Mouse (Mus musculus): Measurements from ENCODE around the gene Efl1.
"Not testable (repeated sequence)": the region's sequence is repeated elsewhere in the genome, so short reads cannot be mapped to it uniquely, and the experiment has no call there.

Gene Efl1

GRCm38 (mm10) chr7:82719285-82719684 lies 70.9 kb downstream of the Efl1 start:
- DNase-seq (ENCODE audit: extremely low spot score, low read depth, low spot score) = no peak

GRCm38 (mm10) chr7:82719740-82720139 lies 71.3 kb downstream of the Efl1 start:
- DNase-seq (ENCODE audit: extremely low spot score, low read depth, low spot score) = no peak

GRCm38 (mm10) chr7:82720501-82720900 lies 72.1 kb downstream of the Efl1 start:
- DNase-seq (ENCODE audit: extremely low spot score, low read depth, low spot score) = no peak

DNA sequence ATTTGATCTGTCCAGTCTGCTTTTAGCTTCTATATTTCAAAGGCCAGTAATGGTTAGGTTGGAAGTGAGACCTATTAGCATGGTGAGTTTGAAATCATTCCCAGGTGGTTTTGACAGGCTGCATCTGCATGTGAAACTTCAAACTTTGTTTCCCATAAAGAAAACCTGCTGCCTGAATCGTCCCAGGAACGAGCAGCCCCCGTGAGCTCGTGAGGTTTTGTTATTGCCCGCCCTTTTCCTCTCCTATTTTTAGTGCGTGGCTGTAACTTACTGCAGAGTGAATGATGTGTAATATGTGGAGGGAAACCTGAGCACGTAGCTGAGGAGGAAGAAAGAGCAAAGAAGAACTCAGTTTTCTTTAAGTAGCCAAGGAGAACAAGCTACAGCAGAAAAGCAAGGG lies 72.5 kb downstream of the Efl1 start:
- peak; percentile 70 for DNase-seq (ENCODE audit: extremely low spot score, low read depth, low spot score)

GRCm38 (mm10) chr7:82722486-82723123 lies 74.2 kb downstream of the Efl1 start:
- DNase-seq (ENCODE audit: extremely low spot score, low read depth, low spot score) = no peak

- DNase-seq (ENCODE audit: extremely low spot score, low read depth, low spot score) = no peak
These were observed 74.9 kb downstream of the Efl1 start for GRCm38 (mm10) chr7:82723151-82723871.

DNA sequence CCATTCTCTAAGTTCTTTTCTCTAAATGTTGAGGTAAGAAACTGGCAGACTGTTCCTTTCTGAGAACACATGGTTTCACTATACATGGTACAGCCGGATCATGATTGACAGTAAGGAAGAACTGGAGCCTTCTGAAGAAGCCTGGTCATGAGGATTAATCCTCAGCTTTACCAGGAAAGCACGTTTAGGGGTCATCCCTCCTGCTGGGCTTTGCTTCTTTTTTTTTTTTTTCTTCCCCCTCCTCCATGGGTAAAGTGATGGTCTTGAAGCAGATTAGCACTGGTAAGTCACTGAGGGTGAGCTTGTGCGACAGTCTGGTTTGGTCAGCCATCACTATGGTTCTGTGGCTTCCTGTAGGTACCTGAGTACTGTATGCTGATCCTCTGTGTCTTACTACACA lies 76.1 kb downstream of the Efl1 start:
- DNase-seq (ENCODE audit: extremely low spot score, low read depth, low spot score) = no peak

GRCm38 (mm10) chr7:82725006-82725636 lies 76.7 kb downstream of the Efl1 start:
- no peak for DNase-seq (ENCODE audit: extremely low spot score, low read depth, low spot score)

DNA sequence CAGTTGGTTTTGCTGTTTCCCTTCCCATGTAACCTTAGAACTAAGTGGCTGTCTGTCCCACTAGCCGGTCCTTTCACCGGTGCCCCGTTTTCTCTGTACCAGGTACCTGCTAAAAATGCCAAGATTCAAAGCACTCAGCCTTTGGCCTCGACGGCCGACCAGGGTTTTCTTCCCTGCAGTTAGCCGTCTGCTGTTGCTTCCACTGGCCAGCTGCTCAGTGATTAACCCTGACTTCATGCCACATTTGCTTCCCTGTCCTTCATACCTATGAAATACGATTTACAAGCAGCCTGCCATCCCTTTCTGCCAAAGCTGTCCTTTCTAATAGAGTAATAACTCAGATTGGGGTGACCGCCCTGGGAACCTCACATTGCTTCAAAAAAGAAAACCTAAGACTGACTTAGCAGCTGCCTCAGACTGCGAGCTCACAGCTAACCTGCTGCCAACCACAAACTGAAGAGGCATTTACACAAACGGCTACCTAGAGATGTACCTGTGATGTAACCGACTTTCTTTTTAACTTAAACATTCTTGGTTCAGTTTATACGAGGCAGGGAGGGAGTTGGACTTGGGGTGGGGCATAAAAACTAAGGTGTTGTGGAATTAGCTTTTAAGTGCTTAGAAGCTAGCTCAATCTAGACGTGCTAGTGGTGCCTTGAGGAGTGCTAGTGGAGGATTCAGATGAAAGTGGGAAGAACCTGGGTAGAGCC lies 77.5 kb downstream of the Efl1 start:
- DNase-seq (ENCODE audit: extremely low spot score, low read depth, low spot score) = no peak

DNA sequence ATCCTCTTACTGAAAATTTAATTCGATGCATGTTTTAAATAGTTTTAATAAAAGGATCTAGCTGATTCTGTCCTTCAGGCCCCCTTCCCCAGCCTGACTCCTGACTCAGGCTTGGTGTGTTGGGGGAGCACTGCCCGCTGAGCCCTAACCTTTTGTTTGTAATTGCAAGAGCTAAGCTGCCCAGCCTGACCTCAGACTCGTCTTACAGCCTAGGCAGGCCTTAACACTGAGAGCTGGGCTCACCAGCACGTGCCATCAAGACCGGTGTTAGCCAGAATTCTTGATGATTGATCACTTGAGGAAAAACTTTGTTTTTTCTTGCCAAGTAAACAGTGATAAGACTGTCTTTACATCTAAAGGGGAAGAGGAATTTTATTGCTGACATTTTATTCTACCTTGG lies 78.7 kb downstream of the Efl1 start:
- no peak for DNase-seq (ENCODE audit: extremely low spot score, low read depth, low spot score)

DNA sequence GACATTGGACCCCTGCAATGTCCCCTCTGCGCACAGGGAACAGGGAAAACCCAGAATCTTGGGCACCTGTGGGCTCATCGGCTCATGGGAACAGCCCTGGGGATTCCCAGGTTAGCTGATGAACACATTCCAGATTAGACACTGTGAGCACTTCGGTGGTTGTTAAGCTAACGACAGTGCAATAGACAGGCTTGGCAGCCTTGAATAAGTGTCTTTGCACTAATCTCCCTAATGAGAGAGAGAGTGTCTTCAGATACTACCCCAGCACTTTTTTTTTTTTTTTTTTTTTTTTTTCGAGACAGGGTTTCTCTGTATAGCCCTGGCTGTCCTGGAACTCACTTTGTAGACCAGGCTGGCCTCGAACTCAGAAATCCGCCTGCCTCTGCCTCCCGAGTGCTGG lies 80.6 kb downstream of the Efl1 start:
- DNase-seq (ENCODE audit: extremely low spot score, low read depth, low spot score) = not testable (repeated sequence)

DNA sequence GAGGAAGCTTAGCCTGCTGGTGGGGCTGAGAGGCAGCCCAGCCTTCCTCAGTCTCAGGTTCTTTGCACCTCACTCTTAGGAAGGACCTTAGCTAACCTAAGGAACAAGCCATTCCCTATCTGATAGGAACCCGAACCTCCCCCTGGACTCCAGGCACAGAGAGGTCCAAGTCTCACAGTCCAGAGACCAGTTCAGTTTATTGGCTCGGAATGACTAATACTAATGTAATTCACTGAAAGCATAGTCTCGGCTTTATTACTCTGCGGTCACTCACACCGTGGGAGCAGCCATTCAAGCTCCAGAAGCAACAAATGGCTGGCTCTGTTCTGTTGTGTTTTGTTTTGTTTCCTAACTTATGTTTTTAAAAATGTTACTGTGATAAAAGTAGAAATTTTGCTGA lies 84.7 kb downstream of the Efl1 start:
- DNase-seq (ENCODE audit: extremely low spot score, low read depth, low spot score) = no peak

DNA sequence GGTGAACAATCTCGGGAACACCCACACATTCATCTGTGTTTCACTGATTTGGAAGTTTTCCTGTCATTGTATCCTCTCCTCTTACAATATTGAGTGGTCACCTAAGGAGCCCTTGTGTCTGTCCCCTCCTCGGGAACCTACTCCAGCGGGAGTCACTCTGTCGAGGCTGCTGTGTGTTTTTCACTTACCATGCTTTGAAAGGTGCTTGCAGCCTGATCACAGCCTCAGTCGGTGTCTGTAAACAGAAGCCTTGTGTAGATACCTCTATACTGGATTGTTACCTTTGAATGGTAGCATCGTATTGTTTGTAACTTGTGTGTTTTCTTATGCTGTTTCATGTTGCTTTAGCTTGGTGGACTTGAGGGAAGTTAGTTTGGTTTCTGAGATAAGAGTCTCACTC lies 85.6 kb downstream of the Efl1 start:
- no peak for DNase-seq (ENCODE audit: extremely low spot score, low read depth, low spot score)

GRCm38 (mm10) chr7:82734748-82735600 lies 86.6 kb downstream of the Efl1 start:
- DNase-seq (ENCODE audit: extremely low spot score, low read depth, low spot score) = no peak

DNA sequence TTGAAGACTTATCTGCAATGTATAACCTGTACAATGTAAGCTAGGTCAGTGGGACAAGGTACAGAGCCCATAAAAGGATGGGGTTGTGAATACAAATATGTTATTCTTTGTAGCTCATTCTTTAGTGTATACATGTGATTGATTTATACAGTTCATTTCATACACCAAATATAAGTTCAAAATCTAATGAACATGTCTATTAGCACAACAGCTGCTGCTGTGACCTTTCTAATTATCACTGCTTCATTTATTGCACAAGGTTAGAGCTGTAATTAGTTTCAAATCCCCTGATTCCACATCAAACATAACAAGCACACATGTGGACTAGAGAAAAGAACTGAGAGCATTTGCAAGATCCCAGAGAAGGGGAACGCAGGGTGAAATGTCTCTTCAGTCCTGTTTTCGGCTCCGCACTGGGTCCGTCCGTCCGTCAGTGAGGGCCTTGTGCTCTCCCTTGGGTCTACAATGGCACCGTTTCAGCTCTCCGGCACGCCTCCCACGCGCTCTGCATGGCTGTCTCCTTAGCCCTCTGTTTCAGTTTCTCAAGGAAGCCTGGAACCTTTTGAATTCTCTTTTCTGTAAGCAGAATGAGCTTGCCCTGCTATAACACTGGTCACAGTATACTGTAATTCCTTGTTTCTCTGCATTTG lies 94.8 kb downstream of the Efl1 start:
- no peak for DNase-seq (ENCODE audit: extremely low spot score, low read depth, low spot score)

DNA sequence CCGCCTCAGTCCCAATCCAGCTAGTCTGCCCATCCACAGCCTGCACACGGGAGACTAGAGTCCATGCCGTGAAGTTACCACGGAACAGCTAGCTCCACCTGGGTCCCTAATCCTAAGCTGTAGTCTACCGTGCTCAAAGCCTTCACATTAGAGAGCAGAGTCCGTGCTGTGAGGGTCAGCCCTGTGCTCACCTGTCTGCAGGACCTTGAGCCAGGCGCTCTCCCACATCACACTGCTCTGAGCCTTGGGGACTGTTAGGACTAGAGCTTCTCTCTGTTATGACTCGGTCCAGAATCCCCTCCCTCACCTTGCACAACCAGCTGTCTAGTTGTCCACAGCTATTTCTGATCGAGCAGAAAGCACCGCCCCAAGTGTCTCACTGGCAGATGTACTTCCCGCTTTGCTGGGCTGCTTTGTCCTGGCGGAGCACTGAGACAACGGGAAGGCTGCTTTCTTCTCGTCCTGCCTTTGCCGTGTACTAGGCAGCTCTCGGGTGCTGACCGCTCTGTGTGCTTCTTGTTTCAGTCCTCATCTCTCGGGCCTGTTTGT lies 95.8 kb downstream of the Efl1 start:
- no peak for DNase-seq (ENCODE audit: extremely low spot score, low read depth, low spot score)

- DNase-seq (ENCODE audit: extremely low spot score, low read depth, low spot score) = no peak
These were observed 100.4 kb downstream of the Efl1 start for GRCm38 (mm10) chr7:82748812-82749211.

- DNase-seq (ENCODE audit: extremely low spot score, low read depth, low spot score) = no peak
These were observed 100.8 kb downstream of the Efl1 start for GRCm38 (mm10) chr7:82749239-82749638.

DNA sequence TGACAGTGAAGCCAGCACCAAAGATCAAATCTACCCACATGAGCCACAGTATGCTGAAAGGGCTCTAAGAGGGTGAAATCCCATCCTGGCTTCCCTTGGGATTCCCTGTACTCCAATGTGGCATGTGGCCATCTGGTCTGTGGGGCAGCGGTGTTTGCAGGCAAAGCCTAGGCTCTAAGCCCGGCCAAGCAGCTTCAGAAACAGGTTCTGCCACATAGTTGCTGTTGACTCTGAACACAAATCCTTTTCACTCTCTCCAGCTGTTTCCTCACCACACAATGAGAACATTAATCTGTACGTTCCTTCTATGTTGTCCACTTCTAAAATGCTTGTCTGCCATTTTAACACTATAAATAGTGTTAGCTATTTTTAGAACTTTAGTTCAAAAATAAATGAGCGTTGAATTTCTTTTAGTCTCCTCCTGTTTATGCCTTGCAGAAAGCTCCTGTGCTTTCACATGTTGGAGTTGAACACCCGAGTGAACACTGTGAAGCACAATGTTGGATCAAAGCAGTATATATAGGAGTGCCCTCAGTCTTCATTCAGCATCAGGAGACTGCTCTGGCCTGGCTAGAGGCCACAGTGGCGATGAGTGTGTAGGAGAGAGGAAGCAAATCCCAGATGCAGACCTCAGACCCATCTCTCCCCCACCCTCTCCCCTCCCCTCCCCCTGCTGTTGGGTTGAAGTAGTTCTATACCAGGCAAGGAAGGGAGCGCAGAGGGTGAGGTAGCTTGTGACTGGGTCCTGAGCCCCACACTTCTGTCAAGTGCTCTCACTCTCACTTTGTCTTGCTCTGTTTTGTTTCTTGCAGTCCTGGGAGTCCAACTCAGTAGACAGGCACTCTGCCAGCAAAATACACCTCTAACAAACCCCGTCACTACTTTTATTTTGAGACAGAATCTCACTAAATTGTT lies 104.0 kb downstream of the Efl1 start:
- no peak for DNase-seq (ENCODE audit: extremely low spot score, low read depth, low spot score)

Data from hindlimb bud, embryonic 11.5 days (tissue).